Mouse (Mus musculus): ENCODE results near the gene Gm2832.
"Not testable (repeated sequence)": the region's sequence is repeated elsewhere in the genome, so short reads cannot be mapped to it uniquely, and the experiment has no call there.

Gene Gm2832

GRCm38 (mm10) chr14:41278505-41278904 is at the start of gene Gm2832:
TSS of gene Gm2832 (plus strand) at chr14:41278805.
- not testable (repeated sequence) for DNase-seq

- DNase-seq, result not testable (repeated sequence)
Measured at GRCm38 (mm10) chr14:41263296-41263695, 15.3 kb upstream of the Gm2832 start.

- DNase-seq, result not testable (repeated sequence)
Measured at GRCm38 (mm10) chr14:41263853-41264755, 14.5 kb upstream of the Gm2832 start.

- DNase-seq, result peak; percentile 10
Measured at GRCm38 (mm10) chr14:41264756-41265566, 13.6 kb upstream of the Gm2832 start.

GRCm38 (mm10) chr14:41285965-41286364 is 7.4 kb downstream of the Gm2832 start:
- DNase-seq, result not testable (repeated sequence)

Measured in cerebellum, adult 9-11 months (tissue).